Mouse (Mus musculus) cerebellum, adult (tissue): ENCODE data around the gene Prima1.
A peak's percentile ranks its signal among the peaks of the same experiment; 100 is the strongest.

ENCODE experiments used
- ATAC-seq: cut with Nextera tagmentation; 2 replicates; pipeline ENCODE4 v1.9.2; 2017; ENCODE audit warnings: mild to moderate bottlenecking, moderate library complexity, mixed read lengths; ENCODE audit not compliant: insufficient number of reproducible peaks, low FRiP score, low TSS enrichment

Gene Prima1

DNA sequence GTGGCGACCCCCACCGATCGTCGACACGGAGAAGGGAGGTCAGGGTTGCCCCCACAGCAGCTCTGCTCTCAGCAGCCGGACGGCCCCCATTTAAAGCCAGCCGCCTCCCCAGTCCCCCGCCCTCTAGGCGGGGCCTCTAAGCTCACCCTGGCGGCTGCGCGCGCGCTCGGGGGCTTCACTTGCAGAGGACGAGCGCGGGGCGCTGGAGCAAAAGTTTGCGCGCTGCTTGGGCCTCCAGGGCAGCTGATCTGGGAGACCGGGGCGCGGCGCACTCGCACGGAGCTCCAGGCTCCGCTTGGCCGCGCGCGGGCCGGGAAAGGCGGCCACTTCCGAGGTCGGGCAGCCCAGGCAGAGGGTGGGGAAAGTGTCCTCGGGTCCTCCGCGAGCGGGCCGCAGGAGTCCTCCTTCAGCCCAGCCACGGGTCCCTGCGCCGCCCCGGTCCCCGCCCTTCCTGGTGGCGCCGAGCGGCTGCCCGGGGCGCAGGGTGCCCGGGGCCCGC, at the start of gene Prima1:
Gene Prima1 (minus strand): TSS at position 68 of the 499 bp plus-strand sequence.
- ATAC-seq: no peak

DNA sequence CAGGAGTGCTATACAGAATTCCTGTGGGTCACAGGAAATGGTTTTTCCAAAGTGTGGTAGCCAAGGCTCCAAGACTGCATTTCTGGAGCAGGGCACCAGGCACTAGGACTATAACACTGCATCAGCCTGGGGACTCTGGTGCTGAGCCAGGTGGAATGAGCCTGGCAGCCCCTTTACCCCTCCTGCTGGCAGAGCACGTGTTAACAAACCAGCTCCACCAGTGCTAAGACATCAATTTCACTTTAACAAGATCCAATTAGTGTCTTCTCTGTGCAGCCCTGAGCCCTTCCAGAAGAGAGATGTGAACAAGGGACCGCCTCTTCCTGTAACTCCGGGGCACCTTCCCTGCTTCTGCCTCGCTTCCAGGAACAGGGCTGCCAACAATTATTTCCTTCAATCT, 45.3 kb upstream of the Prima1 start:
- no peak for ATAC-seq

DNA sequence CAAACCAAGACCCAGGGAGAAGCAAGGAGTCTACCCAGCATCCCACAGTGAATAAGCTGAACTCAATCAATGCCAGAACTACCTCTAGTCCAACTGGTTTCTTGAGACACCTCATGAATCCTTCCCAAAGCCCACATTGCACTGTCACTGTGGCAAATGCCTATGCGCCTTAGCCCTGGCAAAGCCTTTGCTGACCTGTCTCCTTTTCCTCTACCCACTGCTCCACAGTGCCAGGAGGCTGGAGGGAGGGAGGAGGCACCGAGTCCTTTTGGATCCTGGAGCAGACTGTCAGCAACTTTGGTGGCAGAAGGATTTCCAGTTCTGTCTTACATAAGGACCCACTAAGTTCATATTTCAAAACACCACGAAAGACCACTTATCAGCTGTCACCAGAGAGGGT, 41.5 kb upstream of the Prima1 start:
- no peak for ATAC-seq

DNA sequence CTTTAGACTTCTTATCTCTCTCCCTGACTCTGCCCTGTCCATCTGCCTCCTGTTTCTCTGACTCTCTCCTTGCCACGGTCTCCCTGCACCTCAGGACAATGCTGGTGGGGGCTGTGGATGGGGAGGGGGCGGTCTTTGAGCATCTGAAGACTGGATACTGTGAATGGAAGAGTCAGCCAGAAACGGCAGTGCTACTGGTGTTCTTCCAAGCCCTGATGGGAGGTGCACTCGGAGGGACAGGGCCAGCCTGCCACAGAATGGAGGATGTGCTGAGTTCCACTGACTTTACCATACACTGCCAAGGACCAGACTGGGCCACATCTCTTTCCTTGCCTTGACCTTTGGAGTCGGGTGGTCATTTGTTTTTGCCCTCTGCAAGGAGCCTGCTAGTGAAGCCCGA, 41.0 kb upstream of the Prima1 start:
- no peak for ATAC-seq

DNA sequence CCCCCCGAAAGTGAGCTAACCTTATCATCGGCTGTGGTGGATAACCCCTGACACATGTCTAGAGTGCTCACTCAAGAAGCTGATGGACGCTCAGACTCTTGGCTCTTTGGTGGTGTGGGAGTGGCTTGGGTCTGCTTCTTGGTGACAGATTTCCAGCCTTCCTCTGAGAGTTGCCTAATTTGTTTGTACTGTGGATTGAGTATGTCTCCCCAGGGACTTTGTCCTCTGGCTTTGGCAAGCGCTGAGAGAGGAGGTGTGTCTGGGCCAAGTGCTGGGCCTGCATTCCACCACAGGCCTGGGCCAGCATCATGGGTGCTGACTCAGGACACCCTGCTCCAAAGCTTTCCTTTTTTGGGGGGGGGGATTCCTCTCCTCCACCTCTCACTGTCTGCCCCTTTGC, 40.0 kb upstream of the Prima1 start:
- ATAC-seq: no peak

DNA sequence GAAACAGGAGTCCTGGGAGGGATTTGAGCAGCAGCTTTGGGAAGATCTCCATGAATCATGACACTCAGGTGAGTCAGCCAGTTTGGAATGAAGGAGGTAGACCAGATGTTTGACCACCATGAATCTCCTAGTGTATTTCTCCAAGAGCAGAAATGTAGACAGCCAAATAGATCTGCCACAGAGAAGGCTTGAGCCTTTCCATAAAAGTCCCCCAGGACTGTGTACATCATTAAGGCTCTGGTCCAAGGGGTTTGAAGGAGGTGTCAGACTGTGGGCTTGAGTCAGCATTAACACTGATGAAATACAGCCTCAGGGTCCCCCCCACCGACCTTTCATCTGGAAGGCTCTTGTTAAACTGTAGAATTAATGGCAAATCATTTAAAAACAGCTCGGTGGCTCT, 39.5 kb upstream of the Prima1 start:
- no peak for ATAC-seq

DNA sequence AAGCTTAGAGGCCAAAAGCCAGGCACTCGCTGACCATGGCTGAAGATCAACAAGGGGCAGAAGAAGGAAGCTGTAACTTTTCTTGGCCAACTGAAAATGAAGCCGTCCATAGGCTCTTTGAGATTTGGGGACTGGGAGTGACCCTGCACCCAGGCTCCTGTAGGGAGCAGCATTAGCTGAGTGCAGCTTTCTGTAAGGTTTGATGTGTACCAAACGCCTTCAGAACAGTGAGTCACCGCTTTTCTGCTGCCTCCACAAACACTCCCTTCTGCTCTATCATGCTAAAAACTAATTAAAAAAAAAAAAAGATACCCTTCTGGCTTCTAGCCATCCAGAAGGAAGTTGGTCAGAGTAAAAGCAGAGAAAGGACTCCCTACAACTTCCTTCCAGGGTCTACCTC, 34.5 kb upstream of the Prima1 start:
- ATAC-seq: no peak

DNA sequence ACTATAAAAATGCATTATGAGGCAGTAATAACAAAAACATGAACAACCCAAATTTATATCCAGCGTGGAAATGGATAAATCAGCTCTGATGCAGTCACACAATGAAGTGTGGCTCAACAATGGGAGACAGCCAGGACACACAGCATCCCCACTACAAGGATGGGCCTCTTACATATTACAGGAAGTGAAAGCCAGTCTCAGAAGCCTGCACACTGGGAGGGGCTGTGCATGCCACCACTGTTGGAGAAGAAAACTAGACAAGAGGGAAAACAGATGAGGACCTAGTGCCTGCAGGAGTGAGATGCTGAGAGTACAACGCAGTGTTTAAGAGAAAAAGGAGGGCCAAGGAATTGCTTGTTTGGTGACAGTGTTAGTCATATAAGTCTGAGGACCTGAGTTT, 31.8 kb upstream of the Prima1 start:
- ATAC-seq: no peak

DNA sequence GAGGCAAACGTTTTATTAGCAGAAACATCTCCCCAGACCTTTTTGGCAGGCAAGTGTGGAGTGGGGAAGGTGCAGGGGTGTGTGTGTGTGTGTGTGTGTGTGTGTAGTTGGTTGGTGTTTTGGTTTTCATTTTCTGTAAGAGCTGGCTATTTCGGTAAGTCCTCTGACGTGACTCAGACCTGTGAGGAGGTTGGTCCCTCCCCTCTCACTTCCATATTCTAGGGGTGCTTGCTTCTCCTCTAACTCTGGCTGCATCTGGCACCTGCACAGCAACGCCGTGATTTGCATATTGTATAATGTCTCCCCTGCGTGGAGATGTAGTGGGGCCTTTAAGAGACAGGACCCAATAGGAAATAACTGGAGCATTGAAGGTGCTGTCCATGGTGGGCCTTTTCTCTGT, 31.1 kb upstream of the Prima1 start:
- no peak for ATAC-seq

DNA sequence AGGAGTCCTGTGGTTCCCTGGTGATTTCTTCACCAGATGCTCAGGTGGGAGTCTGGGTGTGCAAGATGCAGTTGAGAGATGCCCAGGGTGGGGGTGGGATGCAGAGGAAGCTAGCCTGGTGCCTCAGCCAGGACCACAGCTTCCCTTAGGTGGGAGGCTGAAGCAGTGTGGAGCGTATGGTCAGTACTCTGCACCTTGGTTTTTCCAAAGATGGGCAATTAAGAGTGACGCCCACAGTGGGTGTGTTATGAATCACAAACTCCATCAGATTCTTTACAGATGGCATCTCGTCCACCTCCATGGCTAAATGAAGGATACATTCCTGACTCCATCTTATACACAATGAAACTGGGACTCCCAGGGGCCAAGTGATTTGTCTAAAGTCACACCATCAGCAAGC, 30.2 kb upstream of the Prima1 start:
- ATAC-seq: no peak

DNA sequence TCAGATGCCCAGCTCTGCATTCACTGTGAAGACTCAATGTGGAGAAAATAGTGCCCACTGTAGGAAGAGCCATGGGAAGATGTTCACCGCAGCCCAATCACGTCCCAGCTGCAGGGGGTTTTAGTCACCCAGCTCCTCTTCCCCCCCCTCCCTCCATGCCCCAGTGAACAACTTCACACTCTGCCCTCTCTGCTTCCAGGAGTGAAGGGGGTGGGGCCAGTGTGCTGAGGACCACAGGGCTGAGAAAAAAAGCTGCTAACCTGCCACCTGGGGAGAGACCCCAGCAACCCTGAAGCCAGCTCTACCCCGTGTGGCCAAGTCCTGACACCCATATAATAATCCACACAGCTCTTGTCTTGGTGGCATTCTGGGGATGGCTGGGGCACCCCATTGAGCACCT, 24.7 kb upstream of the Prima1 start:
- no peak for ATAC-seq

DNA sequence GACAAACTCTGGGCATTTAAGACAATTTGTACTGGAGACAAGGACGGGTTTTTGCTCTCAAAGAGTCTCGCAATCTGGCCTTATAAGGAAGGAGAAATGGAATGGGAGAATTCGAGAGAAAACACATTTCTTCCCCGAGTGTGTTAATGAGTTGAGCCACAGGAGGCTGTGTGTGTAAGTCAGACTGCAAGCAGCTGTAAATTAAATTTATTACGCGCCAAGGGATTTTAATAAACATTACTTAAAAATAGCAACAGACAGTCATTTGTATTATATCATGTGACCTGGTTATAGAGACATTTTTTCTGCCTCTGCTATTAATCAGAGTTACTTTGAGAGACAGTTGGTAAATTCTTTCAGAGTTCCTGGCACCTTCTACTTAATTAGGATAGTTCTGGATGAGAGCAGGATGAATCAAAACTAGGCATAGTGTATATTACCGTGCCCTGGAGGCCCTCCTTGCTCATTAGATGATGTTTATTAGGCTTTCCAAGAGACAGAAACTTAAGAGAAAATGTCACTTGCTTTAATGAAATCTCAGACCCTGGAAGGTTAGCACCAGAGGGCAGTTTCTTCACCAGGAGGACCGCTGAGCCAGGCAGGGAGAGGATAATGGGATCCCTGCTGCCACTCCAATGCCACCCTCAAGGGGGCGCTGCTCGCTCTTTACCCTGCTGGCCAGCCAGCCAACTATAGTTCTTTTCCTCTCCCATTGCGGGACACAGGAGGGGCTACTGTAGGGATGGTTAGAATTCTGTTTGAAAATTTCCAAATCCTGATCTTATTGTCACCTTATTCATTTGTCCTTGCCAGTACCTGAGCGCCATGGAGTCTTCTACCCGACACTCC, 20.3 kb upstream of the Prima1 start:
- ATAC-seq: no peak

DNA sequence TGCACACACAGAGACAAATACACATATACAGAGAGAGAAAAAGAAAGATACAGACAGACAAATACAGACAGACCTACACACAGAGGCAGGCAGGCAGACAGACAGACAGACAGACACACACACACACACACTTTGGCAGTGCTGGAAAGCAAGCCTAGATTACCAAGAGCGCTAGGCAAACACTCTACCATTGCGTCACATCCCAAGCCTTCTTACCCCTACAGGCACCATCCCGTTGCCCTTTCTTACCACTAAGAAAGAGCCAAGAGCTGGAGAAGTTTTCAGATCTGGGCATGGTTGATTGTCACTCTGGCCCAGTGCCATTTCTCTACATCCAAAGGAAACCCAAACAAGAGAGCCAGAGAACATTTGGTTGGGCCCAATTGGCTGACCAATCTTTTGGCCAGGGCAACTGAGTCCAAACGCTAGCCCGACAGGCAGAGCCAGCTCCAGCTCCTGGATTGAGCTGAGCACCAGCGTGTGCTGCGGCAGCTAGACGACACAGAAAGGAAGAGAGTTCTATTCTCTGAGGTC, 11.0 kb upstream of the Prima1 start:
- no peak for ATAC-seq

DNA sequence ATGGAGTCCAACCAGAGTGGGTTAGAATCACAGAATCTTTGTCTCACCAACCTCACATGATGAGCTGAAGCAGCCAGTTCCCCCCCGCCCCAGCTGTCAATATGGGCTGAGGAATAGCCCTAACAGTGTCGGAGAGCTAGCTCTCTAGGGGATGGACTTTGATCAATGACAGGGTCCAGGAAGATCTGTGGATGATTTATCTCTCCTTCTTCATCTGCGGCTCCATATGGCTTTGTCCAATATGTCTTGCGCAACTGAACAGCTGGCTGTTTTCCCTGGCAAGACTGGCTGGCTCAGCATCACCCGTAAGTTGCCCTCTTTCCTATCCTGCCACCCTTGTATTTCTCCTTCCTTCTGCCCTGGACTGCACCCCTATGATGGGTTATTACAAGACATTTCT, 9.2 kb upstream of the Prima1 start:
- no peak for ATAC-seq

DNA sequence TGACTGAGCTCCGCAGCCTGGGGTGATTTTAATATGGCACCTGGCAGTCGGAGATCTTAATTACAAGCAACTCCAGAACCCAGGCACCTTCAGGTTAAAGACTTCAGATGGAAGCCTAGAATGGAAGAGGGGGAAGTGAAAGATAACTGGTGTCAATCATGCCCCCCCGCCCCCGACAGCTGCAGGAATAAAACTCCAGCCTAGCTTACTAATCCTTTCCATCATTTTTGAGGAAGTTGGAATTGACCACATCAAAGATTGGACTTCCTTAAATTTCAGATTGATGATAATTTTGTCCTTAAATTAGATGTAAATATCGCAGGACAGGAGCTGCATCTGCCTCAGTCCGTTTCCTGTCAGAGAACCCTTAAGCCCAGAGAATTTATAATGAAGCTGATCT, 8.4 kb upstream of the Prima1 start:
- no peak for ATAC-seq

DNA sequence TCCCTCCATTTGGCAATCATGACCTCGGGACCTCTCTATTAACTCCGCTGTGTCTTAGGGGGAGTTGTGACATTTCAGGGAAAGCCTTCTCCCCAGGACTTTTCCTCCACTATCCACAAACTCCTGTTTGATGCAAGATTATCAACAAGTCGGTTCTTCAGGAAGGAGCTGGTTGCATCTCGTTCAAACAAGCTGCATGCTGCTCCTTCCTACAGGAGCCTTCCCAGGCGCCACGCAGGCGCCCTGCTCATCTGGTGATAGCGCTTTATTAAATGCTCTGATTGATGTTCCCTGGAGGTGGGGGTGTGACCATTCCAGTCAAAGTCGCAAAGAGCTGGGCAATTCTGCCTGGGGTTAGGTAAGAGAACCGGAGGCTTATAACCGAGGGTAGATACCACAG, 1.1 kb upstream of the Prima1 start:
- ATAC-seq: no peak

DNA sequence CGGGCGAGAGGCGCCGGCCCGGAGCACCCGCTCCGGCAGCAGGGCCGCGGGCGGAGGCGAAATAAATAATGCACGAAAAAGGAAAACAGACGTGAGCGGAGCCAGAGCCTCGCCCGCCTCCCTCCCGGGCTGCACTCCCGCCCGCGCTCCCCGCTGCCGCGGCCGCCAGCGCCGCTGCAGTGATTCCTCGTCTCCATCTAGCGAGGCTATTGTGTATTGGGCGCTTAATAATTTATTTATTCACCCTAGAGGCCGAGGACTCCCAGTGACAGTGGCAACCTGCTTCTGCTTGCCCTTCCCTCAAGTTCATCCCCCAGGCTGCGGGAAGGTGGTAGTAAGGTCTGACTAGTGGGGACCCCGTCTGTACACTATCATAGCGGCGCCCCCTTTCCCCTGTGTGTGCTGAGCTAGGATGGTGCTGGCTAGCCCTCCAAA, 658 bp upstream of the Prima1 start:
- 0 out of 2 replicates have a peak, but pooled peaks have one; percentile 37 for ATAC-seq

DNA sequence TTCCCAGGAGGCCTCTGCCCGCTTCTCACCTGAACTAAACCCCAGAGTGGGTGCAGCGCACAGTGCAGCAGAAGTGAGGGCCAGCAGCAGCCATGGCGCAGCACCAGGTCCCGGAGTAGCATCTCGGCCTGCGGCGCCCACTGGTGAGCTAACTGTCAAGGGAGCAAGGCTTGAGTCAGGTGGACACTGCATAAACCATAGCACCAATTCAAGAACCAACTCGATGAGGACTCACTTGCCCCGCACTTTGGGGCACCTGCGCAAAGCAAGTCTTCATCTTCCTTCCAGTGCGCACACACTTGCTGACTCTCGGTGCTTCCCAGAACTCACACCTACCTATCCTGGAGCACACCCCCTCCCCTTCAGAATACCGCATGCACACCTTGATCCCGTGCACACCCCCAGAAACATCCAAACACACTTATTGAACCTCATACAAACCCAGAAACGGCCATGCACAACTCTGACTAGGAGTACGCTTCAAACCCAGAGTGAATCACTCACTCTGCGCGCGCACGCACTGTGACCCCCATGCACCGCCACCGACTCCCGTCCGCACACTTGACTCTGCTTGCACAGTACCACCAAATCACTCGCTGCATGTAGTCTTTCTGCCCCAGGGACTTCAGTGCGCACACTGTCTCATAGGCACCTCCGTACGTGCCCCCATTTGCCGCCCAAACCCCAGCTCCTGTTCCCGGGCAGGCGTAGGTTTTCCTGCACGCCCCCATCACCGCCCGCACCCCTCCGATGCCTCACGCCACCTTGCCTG, 453 bp downstream of the Prima1 start:
- ATAC-seq: no peak

DNA sequence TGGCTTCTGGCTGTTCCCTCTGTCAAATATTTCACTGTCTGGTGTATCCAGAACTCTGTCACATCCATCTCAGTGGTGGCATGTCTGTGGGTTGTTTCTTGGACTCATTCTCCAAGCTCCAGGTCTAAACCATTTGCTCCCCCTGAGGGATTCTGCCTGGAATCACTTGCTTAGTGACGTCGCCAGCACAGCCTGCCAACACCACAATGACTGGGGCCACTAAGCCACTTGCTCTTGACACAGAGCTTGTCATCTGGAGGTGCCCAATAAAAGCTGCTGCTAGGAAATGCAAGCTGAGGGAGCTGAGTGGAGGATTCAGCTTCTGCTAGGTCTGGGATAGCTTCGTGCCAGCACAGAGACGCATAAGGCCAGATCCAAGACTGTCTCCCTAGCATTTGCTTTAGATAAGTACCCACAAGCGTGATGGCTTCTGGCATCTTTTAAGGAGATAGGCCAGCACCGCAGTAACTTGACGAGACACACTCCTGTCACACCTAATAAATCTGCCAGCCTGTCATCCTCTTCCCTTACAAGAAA, 3.0 kb downstream of the Prima1 start:
- ATAC-seq: no peak

DNA sequence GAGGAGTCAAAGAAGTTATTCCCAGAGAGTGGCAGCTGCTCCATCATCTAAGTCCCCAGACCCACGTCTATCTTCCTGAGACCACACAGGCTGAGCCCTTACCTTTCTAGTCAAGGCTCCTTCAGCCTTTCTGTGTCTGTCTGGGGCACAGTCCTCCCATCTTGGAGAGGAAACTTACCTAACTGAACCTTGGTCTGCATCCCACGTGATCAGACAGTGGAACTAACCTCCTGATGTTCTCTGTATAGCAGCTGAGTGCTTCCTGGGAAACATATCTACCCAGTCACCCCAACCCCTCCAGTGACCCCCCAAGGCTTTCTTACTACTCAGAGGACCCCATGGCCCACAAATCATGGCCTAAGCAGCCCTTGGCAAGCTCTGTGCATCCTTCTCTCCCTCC, 6.1 kb downstream of the Prima1 start:
- no peak for ATAC-seq

DNA sequence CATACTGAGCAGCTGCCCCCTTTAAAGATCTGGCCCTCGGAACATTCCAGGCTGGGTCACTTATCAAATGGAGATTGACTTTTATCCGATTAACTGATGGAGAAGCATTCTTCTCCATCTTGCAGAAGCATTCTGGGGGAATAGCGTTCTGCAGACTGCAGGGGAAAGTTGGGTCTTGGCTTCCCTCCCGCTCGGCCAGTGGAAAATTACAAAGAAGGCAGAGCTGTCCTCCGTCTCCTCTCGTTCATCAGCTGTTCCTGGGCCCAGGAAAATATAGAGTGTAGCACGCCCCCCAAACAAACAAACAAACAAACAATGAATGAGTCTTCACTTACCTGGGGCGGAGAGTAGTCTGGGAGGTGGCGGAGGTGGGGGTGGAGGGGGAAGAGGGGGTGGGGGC, 6.7 kb downstream of the Prima1 start:
- no peak for ATAC-seq
